Mouse (Mus musculus): ENCODE measurements around the gene Cfap65. TPM values are rescaled to one million over a fixed set of nuclear protein-coding genes. Genes with fewer than 3 reads are reported as not detected.

The Cfap65 gene
- total RNA-seq, 2 experiments from 2014 or later, result 2.4 to 2.7 TPM

- no peak for TF ChIP-seq CTCF (conservative IDR thresholded peaks at IDR 0.05)
- Histone ChIP-seq H3K4me3 (peak overlapping the region; percentile 26), H3K27ac (no peak overlapping the region)
- DNase-seq (ENCODE audit: low spot score in 2 of 2), result no peak
These were observed 15.4 kb upstream of the Cfap65 start for GRCm38 (mm10) chr1:74950576-74951490.

- no peak for DNase-seq (ENCODE audit: low spot score in 2 of 2)
- no peak overlapping the region for H3K4me3 ChIP-seq
- H3K27ac ChIP-seq, result no peak overlapping the region
- no peak for TF ChIP-seq CTCF (conservative IDR thresholded peaks at IDR 0.05)
These were observed 14.7 kb upstream of the Cfap65 start for GRCm38 (mm10) chr1:74950066-74950465.

- TF ChIP-seq CTCF (conservative IDR thresholded peaks at IDR 0.05), result no peak
- DNase-seq (ENCODE audit: low spot score in 2 of 2), result no peak
- no peak overlapping the region for H3K27ac ChIP-seq
- no peak overlapping the region for H3K4me3 ChIP-seq
These were observed 14.3 kb upstream of the Cfap65 start for GRCm38 (mm10) chr1:74949666-74950050.

- H3K4me3 ChIP-seq, result no peak overlapping the region
These were observed 13.6 kb upstream of the Cfap65 start for GRCm38 (mm10) chr1:74948784-74949665.

GRCm38 (mm10) chr1:74947986-74948670, 12.7 kb upstream of the Cfap65 start:
- DNase-seq (ENCODE audit: low spot score in 2 of 2), result no peak
- Histone ChIP-seq H3K27ac (no peak overlapping the region), H3K4me3 (peak overlapping the region; percentile 34; the same call in 1 of the 2 replicates)
- no peak for TF ChIP-seq CTCF (conservative IDR thresholded peaks at IDR 0.05)

More at GRCm38 (mm10) chr1:74948784-74949665, 13.6 kb upstream of the Cfap65 start:
- H3K27ac ChIP-seq, result no peak overlapping the region
- peak; percentile 90 for TF ChIP-seq CTCF (conservative IDR thresholded peaks at IDR 0.05)
- peak in 1 of 2 experiments; percentile 49 for DNase-seq (ENCODE audit: low spot score in 2 of 2)

GRCm38 (mm10) chr1:74941651-74942360, 6.4 kb upstream of the Cfap65 start:
- H3K27ac ChIP-seq, result no peak overlapping the region
- no peak for DNase-seq (ENCODE audit: low spot score in 2 of 2)
- no peak for TF ChIP-seq CTCF (conservative IDR thresholded peaks at IDR 0.05)
- no peak overlapping the region for H3K4me3 ChIP-seq

GRCm38 (mm10) chr1:74939762-74940161, 4.4 kb upstream of the Cfap65 start:
- TF ChIP-seq CTCF (conservative IDR thresholded peaks at IDR 0.05), result no peak
- H3K27ac ChIP-seq, result no peak overlapping the region
- no peak for DNase-seq (ENCODE audit: low spot score in 2 of 2)
- H3K4me3 ChIP-seq, result no peak overlapping the region

- no peak overlapping the region for H3K27ac ChIP-seq
- no peak for TF ChIP-seq CTCF (conservative IDR thresholded peaks at IDR 0.05)
- DNase-seq (ENCODE audit: low spot score in 2 of 2), result no peak
- no peak overlapping the region for H3K4me3 ChIP-seq
These were observed 927 bp upstream of the Cfap65 start for GRCm38 (mm10) chr1:74936221-74936830.

- DNase-seq (ENCODE audit: low spot score in 2 of 2), result no peak
- no peak overlapping the region for H3K27ac ChIP-seq
- no peak overlapping the region for H3K4me3 ChIP-seq
- no peak for TF ChIP-seq CTCF (conservative IDR thresholded peaks at IDR 0.05)
These were observed 7.6 kb downstream of the Cfap65 start for GRCm38 (mm10) chr1:74927621-74928296.

GRCm38 (mm10) chr1:74926721-74927120, 8.7 kb downstream of the Cfap65 start:
- Histone ChIP-seq H3K4me3 (no peak overlapping the region), H3K27ac (no peak overlapping the region)
- peak; percentile 21 to 32 for DNase-seq (ENCODE audit: low spot score in 2 of 2)
- peak; percentile 97 for TF ChIP-seq CTCF (conservative IDR thresholded peaks at IDR 0.05)

GRCm38 (mm10) chr1:74924464-74924863, 10.9 kb downstream of the Cfap65 start:
- Histone ChIP-seq H3K27ac (no peak overlapping the region), H3K4me3 (no peak overlapping the region)
- TF ChIP-seq CTCF (conservative IDR thresholded peaks at IDR 0.05), result peak; percentile 36; the same call in 1 of the 2 replicates
- DNase-seq (ENCODE audit: low spot score in 2 of 2), result no peak

Measured in layer of hippocampus, adult 2 months (tissue).